Mouse (Mus musculus): ENCODE measurements around the gene Gm44503. TPM values are rescaled to one million over a fixed set of nuclear protein-coding genes. Genes with fewer than 3 reads are reported as not detected.
A peak's percentile ranks its signal among the peaks of the same experiment; 100 is the strongest.

Gm44503 gene
- polyA plus RNA-seq (2014; fragmentation: Nextera tagmentation; extraction: Ambion mirVana), result 0.14 and 0.18 TPM in 2 replicates

- ATAC-seq (replicated peaks; ENCODE audit: insufficient number of reproducible peaks, low FRiP score, low TSS enrichment, low read depth), result peak; percentile 92
- peak within 1 kb of the TSS; percentile 67 for H3K4me3 ChIP-seq (ENCODE audit: low read depth, low read length)
- H3K27me3 ChIP-seq (ENCODE audit: control insufficient read depth, insufficient read depth, low read length), result no peaks in the 10 kb centered on the region
- peak within 1 kb of the TSS; percentile 69 for H3K9ac ChIP-seq (replicated peaks; ENCODE audit: low read length)
- H3K36me3 ChIP-seq (replicated peaks; ENCODE audit: control insufficient read depth, insufficient read depth, low read depth, low read length), result no peaks in the 10 kb centered on the region
- 2% methylated on average over 43 of the region's 43 CpGs for WGBS
- peak; percentile 94 for DNase-seq (ENCODE audit: low spot score)
- H3K4me1 ChIP-seq (ENCODE audit: control insufficient read depth, insufficient read depth, low read length), result no peaks in the 10 kb centered on the region
- H3K4me2 ChIP-seq (ENCODE audit: low read depth, low read length), result peak within 1 kb of the TSS; percentile 74
- H3K27ac ChIP-seq (replicated peaks; ENCODE audit: low read depth, low read length), result no peak within 1 kb of the TSS
- H3K9me3 ChIP-seq (replicated peaks; ENCODE audit: control insufficient read depth, low read length), result no peaks in the 10 kb centered on the region
Measured at GRCm38 (mm10) chr9:72958521-72959450, at the start of gene Gm44503, which contains the start of gene Dyx1c1. TSS of gene Gm44503 (plus strand) at chr9:72958852. TSS of gene Dyx1c1 (plus strand) at chr9:72958785.

DNA sequence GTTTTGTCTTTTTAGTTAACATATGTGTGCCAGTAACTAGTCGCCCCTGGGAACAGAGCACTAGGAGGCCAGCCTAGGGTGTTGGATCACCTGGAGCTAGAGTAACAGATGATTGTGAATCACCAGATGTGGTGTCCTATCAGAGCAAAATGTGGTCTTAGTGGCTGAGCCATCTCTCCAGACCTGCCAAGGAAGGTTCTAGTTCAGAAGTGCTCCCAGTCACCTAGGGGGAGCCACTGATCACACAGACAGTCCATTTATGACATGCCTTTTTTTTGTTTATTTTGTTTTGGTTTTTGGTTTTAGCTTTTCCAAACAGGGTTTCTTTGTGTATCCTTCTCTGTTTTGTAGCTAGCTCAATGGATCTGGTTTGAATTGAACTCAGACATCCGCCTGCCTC is 47.3 kb upstream of the Gm44503 start:
- Histone ChIP-seq H3K4me3 (ENCODE audit: low read depth, low read length) (no peak overlapping the region), H3K9ac (replicated peaks; ENCODE audit: low read length) (no peak overlapping the region), H3K4me2 (ENCODE audit: low read depth, low read length) (no peak overlapping the region), H3K36me3 (replicated peaks; ENCODE audit: control insufficient read depth, insufficient read depth, low read depth, low read length) (no peaks in the 10 kb centered on the region; the same call in 1 of the 2 replicates), H3K27ac (replicated peaks; ENCODE audit: low read depth, low read length) (no peak overlapping the region), H3K27me3 (ENCODE audit: control insufficient read depth, insufficient read depth, low read length) (no peaks in the 10 kb centered on the region), H3K9me3 (replicated peaks; ENCODE audit: control insufficient read depth, low read length) (no peaks in the 10 kb centered on the region), H3K4me1 (ENCODE audit: control insufficient read depth, insufficient read depth, low read length) (no peaks in the 10 kb centered on the region)
- ATAC-seq (replicated peaks; ENCODE audit: insufficient number of reproducible peaks, low FRiP score, low TSS enrichment, low read depth) (no peak), DNase-seq (ENCODE audit: low spot score) (no peak)
- WGBS, result 87% methylated on average over 2 of the region's 2 CpGs

GRCm38 (mm10) chr9:72913551-72913950 is 45.1 kb upstream of the Gm44503 start:
- Histone ChIP-seq H3K27me3 (ENCODE audit: control insufficient read depth, insufficient read depth, low read length) (no peaks in the 10 kb centered on the region), H3K36me3 (replicated peaks; ENCODE audit: control insufficient read depth, insufficient read depth, low read depth, low read length) (no peaks in the 10 kb centered on the region), H3K4me2 (ENCODE audit: low read depth, low read length) (no peak overlapping the region), H3K4me3 (ENCODE audit: low read depth, low read length) (no peak overlapping the region), H3K4me1 (ENCODE audit: control insufficient read depth, insufficient read depth, low read length) (no peaks in the 10 kb centered on the region), H3K27ac (replicated peaks; ENCODE audit: low read depth, low read length) (no peak overlapping the region), H3K9me3 (replicated peaks; ENCODE audit: control insufficient read depth, low read length) (no peaks in the 10 kb centered on the region), H3K9ac (replicated peaks; ENCODE audit: low read length) (no peak overlapping the region)
- DNase-seq (ENCODE audit: low spot score) (no peak), ATAC-seq (replicated peaks; ENCODE audit: insufficient number of reproducible peaks, low FRiP score, low TSS enrichment, low read depth) (no peak)
- WGBS, result 86% methylated on average over 6 of the region's 6 CpGs

DNA sequence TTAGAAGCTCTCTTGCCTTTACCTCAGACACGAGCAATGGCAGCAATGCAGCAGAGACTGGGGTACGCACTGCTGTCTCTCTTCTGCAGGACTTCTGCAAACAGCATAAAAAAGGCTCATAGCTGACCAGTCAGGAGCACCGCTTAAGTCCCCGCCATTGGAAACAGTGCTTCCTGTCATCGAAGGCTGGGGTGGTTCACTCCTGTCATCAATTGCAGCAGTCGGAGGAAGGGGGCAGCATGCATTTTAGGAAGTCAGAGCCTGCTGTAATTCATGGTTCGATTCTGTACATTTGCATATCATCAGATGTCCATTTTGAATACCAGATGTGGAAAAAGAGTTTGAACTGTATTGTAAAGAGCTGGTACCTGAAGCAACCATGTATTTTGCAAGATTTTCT is 42.9 kb upstream of the Gm44503 start:
- Histone ChIP-seq H3K27me3 (ENCODE audit: control insufficient read depth, insufficient read depth, low read length) (no peaks in the 10 kb centered on the region), H3K36me3 (replicated peaks; ENCODE audit: control insufficient read depth, insufficient read depth, low read depth, low read length) (no peaks in the 10 kb centered on the region), H3K4me2 (ENCODE audit: low read depth, low read length) (no peak overlapping the region), H3K27ac (replicated peaks; ENCODE audit: low read depth, low read length) (no peak overlapping the region), H3K9ac (replicated peaks; ENCODE audit: low read length) (no peak overlapping the region), H3K9me3 (replicated peaks; ENCODE audit: control insufficient read depth, low read length) (no peaks in the 10 kb centered on the region), H3K4me3 (ENCODE audit: low read depth, low read length) (no peak overlapping the region), H3K4me1 (ENCODE audit: control insufficient read depth, insufficient read depth, low read length) (no peaks in the 10 kb centered on the region)
- DNase-seq (ENCODE audit: low spot score), result no peak
- ATAC-seq (replicated peaks; ENCODE audit: insufficient number of reproducible peaks, low FRiP score, low TSS enrichment, low read depth), result no peak
- 77% methylated on average over 7 of the region's 7 CpGs for WGBS

DNA sequence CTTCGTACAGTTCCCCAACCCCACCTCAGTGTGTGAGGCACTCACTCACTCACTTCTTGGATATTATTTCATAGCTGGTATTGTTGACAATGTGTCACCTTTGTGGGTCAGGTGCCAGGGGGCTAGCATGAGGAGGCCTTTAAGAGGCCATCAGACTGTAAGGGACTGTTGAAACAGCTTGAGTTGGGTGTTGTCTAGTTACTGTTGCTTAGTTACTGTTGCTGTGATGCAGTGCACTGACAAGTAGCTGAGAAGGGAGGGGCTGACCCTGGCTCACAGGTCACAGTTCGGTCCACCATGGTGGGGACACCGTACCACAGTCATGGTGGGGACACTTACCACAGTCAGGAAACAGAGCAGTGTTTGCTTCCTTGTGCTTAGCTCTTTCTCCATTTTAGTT is 35.6 kb upstream of the Gm44503 start:
- no peaks in the 10 kb centered on the region for H3K27me3 ChIP-seq (ENCODE audit: control insufficient read depth, insufficient read depth, low read length)
- H3K4me1 ChIP-seq (ENCODE audit: control insufficient read depth, insufficient read depth, low read length), result no peaks in the 10 kb centered on the region
- no peak overlapping the region for H3K4me3 ChIP-seq (ENCODE audit: low read depth, low read length)
- no peaks in the 10 kb centered on the region for H3K9me3 ChIP-seq (replicated peaks; ENCODE audit: control insufficient read depth, low read length)
- H3K4me2 ChIP-seq (ENCODE audit: low read depth, low read length), result no peak overlapping the region
- no peaks in the 10 kb centered on the region for H3K36me3 ChIP-seq (replicated peaks; ENCODE audit: control insufficient read depth, insufficient read depth, low read depth, low read length)
- no peak overlapping the region for H3K27ac ChIP-seq (replicated peaks; ENCODE audit: low read depth, low read length)
- H3K9ac ChIP-seq (replicated peaks; ENCODE audit: low read length), result no peak overlapping the region
- 80% methylated on average over 3 of the region's 3 CpGs for WGBS
- ATAC-seq (replicated peaks; ENCODE audit: insufficient number of reproducible peaks, low FRiP score, low TSS enrichment, low read depth) (no peak), DNase-seq (ENCODE audit: low spot score) (no peak)

GRCm38 (mm10) chr9:72925021-72925934 is 33.4 kb upstream of the Gm44503 start, which contains the start of gene Pygo1:
TSS of gene Pygo1 (plus strand) at chr9:72925645.
- Histone ChIP-seq H3K9me3 (replicated peaks; ENCODE audit: control insufficient read depth, low read length) (no peaks in the 10 kb centered on the region), H3K4me1 (ENCODE audit: control insufficient read depth, insufficient read depth, low read length) (no peaks in the 10 kb centered on the region), H3K9ac (replicated peaks; ENCODE audit: low read length) (peak within 1 kb of the TSS; percentile 98), H3K27ac (replicated peaks; ENCODE audit: low read depth, low read length) (peak within 1 kb of the TSS; percentile 76), H3K36me3 (replicated peaks; ENCODE audit: control insufficient read depth, insufficient read depth, low read depth, low read length) (no peaks in the 10 kb centered on the region), H3K4me3 (ENCODE audit: low read depth, low read length) (peak within 1 kb of the TSS; percentile 88), H3K4me2 (ENCODE audit: low read depth, low read length) (peak within 1 kb of the TSS; percentile 90), H3K27me3 (ENCODE audit: control insufficient read depth, insufficient read depth, low read length) (no peaks in the 10 kb centered on the region)
- under 1% methylated on average over 70 of the region's 108 CpGs for WGBS
- ATAC-seq (replicated peaks; ENCODE audit: insufficient number of reproducible peaks, low FRiP score, low TSS enrichment, low read depth), result peak; percentile 78
- peak; percentile 69 for DNase-seq (ENCODE audit: low spot score)

GRCm38 (mm10) chr9:72925935-72926258 is 32.8 kb upstream of the Gm44503 start:
- 2% methylated on average over 20 of the region's 20 CpGs for WGBS
- H3K27ac ChIP-seq (replicated peaks; ENCODE audit: low read depth, low read length), result peak overlapping the region; percentile 76
- H3K9ac ChIP-seq (replicated peaks; ENCODE audit: low read length), result peak overlapping the region; percentile 98
- no peaks in the 10 kb centered on the region for H3K36me3 ChIP-seq (replicated peaks; ENCODE audit: control insufficient read depth, insufficient read depth, low read depth, low read length)
- peak; percentile 60 for ATAC-seq (replicated peaks; ENCODE audit: insufficient number of reproducible peaks, low FRiP score, low TSS enrichment, low read depth)
- no peak for DNase-seq (ENCODE audit: low spot score)
- H3K4me1 ChIP-seq (ENCODE audit: control insufficient read depth, insufficient read depth, low read length), result no peaks in the 10 kb centered on the region
- peak overlapping the region; percentile 90 for H3K4me2 ChIP-seq (ENCODE audit: low read depth, low read length)
- no peaks in the 10 kb centered on the region for H3K9me3 ChIP-seq (replicated peaks; ENCODE audit: control insufficient read depth, low read length)
- H3K4me3 ChIP-seq (ENCODE audit: low read depth, low read length), result peak overlapping the region; percentile 88
- H3K27me3 ChIP-seq (ENCODE audit: control insufficient read depth, insufficient read depth, low read length), result no peaks in the 10 kb centered on the region
